Mouse (Mus musculus): Measurements from ENCODE around the gene Bloc1s6.

Gene Bloc1s6

DNA sequence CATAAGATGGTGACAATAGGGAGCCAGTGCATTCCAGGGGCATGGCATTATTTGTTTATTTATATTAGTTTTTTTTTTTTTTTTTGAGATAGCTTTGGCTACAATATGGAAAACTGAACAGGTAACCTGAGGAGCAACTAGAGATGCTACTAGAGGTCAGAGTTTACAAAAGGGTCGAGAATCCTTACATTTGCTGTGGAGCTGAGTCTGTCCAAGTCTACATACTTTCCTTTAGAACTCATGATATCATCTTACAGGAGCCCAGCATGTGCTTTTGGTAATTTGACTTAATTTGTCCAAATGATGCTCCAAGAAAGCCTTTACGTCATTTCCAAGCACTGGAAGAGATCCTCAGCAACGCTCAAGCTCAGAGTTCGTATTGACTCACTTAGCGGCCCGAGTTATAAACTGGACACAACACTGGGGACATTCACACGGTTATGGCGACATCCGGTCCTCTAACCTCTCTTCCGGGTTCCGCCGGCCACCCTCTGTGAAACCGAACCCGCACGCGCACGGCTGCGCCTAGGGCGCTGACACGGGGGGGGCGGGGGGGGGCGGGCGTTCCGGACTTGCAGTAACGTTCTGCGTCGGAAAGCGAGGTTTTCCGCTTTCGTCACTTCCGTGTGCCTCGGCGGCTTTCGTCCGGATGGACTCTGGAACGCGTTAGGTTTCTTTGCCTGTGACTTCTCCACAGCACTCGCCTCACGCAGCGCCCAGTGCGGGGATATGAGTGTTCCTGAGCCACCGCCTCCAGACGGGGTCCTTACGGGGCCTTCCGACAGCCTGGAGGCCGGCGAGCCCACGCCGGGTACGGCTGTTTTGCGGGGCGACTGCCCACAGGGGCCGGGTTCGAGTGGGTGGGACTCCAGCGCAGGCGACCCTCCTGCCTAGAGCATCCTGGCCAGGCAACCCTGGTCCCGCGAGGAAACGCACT is at the start of gene Bloc1s6:
TSS of gene Bloc1s6 (plus strand) at position 610 of the 937 bp plus-strand sequence.
- DNase-seq (ENCODE audit: low spot score): peak; percentile 72

GRCm38 (mm10) chr2:122697526-122697925 is 40.8 kb upstream of the Bloc1s6 start:
- no peak for DNase-seq (ENCODE audit: low spot score)

GRCm38 (mm10) chr2:122701012-122701411 is 37.3 kb upstream of the Bloc1s6 start:
- no peak for DNase-seq (ENCODE audit: low spot score)

DNA sequence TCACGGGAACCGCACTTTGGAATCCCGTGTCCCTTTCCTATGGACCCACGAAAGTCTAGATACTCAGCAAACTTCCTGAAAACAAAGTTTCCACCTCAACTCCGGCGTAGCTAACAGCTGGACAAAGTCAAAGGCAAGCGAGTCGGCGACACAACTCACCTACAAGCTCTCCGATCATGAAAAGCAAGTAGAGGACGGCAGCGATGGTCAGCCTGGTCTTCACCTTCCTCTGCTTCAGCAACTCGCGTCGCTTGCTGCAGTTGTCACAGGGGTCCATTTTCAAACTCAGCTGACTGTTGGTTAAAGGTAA is 36.5 kb upstream of the Bloc1s6 start:
- no peak for DNase-seq (ENCODE audit: low spot score)

DNA sequence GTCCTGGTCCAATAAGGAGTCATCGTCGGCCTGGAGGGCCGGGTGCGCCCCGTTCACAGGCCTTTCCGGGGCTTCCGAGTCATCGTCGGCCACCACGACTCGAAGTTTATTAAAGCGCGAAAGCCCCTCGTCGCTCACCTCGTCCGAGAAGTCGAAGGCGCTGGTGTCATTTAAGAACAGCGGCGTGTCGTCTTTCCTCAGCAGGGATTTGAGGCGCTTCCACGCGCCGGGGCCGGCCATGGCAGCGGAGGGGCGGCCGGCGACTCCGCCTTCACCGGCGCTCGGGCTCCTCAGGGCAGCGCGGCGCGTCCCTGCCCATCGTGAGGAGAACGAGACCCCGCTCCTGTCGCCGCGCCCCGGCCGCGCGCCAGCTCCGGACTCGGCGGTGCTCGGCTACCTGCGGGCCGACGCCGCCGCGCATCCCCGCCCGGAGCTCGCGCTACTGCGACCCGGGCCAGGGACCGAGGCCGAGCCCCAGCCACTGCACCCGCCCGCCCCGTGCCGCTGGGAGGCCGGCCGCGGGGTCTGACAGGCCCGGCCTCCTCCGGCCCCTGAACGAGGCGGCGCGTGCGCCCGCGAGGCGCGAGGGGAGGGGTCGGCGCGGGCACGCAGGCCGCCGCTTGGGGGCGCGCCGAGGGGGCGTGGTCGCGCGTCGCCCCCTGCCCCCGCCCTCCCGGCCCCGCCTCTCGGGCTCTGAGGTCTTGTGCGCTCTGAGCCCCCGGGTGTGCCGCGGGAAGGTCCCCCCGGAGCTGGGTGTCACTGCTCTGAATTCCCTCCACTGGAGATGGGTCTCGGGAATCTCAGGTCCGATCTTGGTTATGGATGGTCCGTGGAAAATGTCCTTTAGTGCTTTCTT is 35.9 kb upstream of the Bloc1s6 start, which contains the start of gene Slc30a4:
TSS of gene Slc30a4 (minus strand) at position 483 of the 856 bp plus-strand sequence.
- DNase-seq (ENCODE audit: low spot score): peak; percentile 25

DNA sequence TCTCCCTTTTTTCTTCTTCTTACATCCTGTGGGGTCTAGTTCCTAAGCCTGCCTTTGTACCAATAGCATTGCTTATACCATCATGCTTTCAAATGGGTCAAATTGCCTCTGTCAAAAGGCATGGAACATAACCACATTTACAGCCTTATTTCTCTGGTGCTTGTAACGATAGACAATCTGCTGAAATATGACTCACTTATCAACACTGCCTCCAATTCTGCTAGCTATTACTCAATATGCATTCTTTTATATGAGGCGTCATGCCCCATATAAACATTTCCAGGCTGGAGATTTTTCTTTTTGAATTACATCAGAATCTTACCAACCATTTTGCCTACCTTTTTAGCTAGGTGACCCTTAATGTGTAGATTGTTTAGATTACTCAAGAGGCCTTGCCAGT is 33.7 kb upstream of the Bloc1s6 start:
- no peak for DNase-seq (ENCODE audit: low spot score)

DNA sequence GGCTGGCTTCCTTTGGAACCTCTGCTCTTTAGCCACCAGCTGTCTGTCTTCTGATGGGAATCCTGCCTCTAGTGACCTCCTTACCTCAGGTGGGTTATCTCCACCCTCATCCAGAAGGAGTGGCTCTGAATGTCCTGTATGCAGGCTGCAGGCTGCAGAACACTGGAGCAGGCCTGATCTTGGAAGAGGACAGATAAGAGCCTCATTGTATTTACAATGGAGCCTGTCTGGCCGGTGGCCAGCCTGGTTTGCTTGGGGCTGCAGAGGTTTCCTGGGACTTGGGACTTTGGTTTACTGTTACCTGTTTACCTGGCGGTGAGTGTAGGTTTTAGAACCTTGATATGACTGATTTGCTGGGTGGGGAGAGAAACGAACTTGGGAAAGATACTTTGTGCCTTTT is 30.2 kb upstream of the Bloc1s6 start:
- no peak for DNase-seq (ENCODE audit: low spot score)

- no peak for DNase-seq (ENCODE audit: low spot score)
Observed at GRCm38 (mm10) chr2:122709156-122709555, 29.1 kb upstream of the Bloc1s6 start.

GRCm38 (mm10) chr2:122711911-122712310 is 26.4 kb upstream of the Bloc1s6 start:
- DNase-seq (ENCODE audit: low spot score): no peak

- DNase-seq (ENCODE audit: low spot score): no peak
Observed at GRCm38 (mm10) chr2:122712848-122713247, 25.5 kb upstream of the Bloc1s6 start.

DNA sequence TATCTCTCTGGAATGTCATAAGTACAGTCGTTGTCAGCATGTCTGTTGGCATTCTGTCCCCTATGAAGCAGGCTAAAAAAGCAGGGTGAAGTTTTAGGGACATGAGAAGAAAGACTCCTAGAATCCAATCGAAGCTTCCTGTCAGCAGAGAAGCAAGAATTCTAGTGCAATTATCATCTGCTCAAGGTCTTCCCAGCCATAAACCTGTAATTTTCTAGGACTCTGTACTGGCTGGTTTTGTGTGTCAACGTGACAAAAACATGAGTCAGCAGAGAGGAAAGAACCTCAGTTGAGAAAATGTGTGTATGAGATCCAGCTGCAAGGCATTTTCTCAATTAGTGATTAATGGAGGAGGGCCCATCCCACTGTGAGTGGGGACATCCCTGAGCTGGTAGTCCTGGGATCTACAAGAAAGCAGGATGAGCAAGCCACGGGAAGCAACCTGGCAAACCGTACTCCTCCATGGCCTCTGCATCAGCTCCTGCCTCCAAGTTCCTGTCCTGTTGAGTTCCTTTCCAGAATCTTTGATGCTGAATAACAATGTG is 23.1 kb upstream of the Bloc1s6 start:
- DNase-seq (ENCODE audit: low spot score): no peak

GRCm38 (mm10) chr2:122716301-122716842 is 21.9 kb upstream of the Bloc1s6 start:
- DNase-seq (ENCODE audit: low spot score): no peak

- DNase-seq (ENCODE audit: low spot score): no peak
Observed at GRCm38 (mm10) chr2:122719232-122719631, 19.1 kb upstream of the Bloc1s6 start.

DNA sequence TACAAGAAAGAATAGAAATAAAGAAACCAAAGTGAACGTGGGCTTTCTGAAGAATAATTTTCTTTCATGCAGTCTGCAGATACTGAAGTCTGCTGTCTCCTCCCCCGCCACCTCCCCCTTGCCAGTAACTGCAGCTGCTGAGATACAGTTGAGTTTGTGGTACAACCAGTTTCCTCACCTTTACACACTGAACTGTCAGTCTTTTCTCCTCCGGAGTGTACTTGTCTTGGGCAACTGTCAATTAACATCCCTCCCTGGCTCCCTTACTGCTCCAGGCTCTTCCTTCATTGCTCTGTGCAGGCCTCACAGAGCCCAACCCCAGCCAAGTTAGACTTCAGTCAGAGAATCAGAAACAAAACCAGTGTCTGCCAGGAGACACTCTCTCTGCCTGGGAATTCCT is 17.7 kb upstream of the Bloc1s6 start:
- no peak for DNase-seq (ENCODE audit: low spot score)

DNA sequence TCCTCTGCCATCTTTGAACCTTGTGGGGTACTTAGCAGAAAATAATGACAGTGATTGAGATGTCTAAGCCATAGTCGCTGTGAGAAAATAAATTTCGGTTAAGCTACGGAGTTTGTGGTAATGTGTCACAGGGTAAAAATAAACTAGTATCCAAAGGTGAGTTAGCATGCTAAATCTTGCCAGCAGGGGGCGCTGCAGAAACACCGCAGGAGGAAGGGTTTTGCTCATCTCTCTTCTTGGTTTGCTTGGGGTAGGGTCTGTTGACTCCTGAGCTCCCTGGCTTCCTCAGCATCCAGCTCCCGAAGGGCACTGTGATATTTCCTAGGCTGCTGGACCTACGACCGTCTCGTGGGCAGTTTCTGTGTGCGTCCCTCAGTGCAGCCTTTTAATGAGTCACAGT is 12.7 kb upstream of the Bloc1s6 start:
- no peak for DNase-seq (ENCODE audit: low spot score)

DNA sequence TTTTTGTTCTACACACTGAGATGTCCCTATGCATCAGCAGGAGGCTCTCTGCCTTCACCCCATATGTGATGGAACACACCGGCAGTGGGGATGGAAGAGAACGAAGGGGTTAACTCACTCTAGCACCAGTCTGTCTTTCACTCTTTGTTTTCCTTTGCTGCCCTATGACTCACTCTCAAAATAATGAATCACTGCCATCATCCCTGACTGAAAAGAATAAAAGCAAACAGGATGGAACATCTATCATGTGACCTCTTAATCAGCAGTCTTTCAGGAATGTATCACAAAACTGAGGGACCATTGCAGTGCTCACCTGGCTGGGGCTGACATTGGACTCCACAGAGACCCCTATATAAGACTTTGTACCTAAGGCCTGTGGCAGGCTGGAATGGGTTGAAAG is 6.8 kb upstream of the Bloc1s6 start:
- no peak for DNase-seq (ENCODE audit: low spot score)

DNA sequence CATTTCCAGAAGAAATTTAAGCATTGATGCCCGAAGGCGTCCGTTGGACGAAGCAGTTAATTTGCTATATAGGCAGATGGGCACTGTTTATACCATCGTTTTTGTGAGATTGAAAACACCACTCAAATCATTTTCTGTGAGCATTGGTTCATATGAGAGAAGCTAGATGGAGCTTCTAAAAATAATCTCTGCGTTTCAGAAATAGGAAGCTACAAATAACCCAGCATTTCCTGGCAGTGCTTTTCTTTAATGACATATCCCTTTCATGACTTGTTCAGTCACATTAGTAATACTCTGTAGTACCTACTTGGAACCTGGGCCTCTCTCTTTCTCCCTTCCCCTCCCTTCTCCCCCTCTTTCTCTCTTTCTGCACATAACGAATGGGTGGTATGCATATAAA is 720 bp downstream of the Bloc1s6 start:
- no peak for DNase-seq (ENCODE audit: low spot score)

- DNase-seq (ENCODE audit: low spot score): no peak
Observed at GRCm38 (mm10) chr2:122746461-122746860, 8.2 kb downstream of the Bloc1s6 start.

GRCm38 (mm10) chr2:122753739-122754343 is 15.5 kb downstream of the Bloc1s6 start:
- no peak for DNase-seq (ENCODE audit: low spot score)

DNA sequence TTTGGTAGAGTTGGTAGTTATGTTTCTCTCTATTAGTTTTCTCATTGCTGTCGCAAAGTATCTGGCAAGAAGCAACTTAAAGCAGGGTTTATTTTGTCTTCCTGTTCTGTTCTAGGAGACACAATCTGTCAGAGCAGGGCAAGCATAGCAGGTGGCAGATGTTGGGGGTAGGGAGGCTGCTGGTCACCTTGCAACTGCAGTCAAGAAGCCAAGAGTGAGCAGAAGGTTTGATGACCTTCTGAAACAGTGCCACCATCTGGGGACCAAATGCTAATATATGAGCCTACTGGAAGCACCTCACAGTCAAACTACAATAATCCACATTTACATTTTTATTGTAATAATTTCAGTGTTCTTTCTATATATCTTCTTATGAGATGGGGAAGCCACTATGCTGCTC is 21.5 kb downstream of the Bloc1s6 start:
- no peak for DNase-seq (ENCODE audit: low spot score)

- DNase-seq (ENCODE audit: low spot score): no peak
Observed at GRCm38 (mm10) chr2:122762991-122763390, 24.7 kb downstream of the Bloc1s6 start.

DNA sequence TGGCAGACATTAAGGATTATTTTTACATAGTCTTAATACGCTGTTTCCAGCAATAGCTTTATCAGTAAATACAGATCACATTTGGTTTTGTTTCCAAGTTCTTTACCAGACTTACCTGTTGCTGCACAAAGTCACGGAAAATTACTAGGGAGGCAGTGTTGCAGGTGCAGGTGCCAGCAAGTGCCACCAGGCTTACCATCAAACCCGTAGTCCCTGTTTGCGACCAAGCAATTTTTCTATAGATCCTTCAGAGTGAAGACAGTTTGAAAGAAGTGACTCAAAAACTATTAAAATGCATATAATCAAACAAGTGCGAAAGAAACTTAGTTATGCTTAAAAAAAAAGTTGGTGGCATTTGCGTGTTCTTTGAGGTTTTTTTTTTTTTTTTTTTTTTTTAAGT is 26.2 kb downstream of the Bloc1s6 start:
- no peak for DNase-seq (ENCODE audit: low spot score)
